Mouse (Mus musculus) thymus, adult 2 months (tissue): ENCODE results near the gene Plac1.

ENCODE experiments used
- CTCF ChIP-seq: fragments of 200-500 bp; IDR thresholded peaks from 2 replicates; pipeline ENCODE4 v1.5.1; 2012; ENCODE audit warnings: mild to moderate bottlenecking, control low read depth, low read length, moderate library complexity, borderline replicate concordance; ENCODE audit not compliant: control insufficient read depth, poor library complexity, insufficient read depth; ENCODE audit errors: extremely low read depth
- POLR2A ChIP-seq: fragments of 200-500 bp; IDR thresholded peaks from 2 replicates; pipeline ENCODE4 v1.6.1; 2012; ENCODE audit warnings: mild to moderate bottlenecking, low read length, control low read depth, moderate library complexity; ENCODE audit not compliant: control insufficient read depth, poor library complexity, insufficient read depth; ENCODE audit errors: extremely low read depth

DNA sequence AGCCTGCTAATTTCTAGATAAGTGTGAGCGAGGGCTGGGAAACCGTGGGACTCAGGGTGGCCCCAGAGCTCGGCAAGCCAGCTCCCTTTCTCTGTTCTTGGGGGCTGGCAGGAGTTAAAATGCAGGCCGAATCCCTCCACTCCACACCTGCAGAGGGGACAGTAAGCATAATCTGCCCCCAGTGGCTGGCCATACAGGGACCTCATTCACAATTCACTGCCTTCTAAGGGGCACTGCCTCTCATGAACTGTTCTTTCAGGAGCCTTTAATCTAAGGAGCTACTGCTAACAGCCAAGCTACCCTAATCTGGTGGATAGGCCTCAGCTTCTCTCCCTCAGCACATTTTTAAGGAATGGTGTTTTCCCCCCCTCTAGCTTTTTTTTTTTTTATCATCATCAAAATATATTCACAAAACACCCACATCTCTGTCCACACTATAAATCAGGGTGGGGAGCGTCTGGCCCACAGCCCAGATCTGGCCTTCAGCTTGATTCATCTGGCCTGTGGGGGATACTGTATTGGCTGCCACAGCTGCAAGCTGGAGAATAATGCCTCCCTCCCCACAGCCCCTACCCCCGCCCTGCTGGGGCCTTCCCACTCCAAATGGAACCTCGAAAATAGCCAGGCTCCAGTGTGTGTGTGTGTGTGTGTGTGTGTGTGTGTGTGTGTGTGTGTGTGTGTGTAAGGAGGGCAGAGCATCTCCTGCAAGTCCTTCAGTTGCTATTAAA is 28.0 kb downstream of the Plac1 start:
- TF ChIP-seq CTCF (no peak), POLR2A (no peak)
